Mouse (Mus musculus) small intestine, adult 2 months (tissue): ENCODE results near the gene 6030408B16Rik.

ENCODE experiments used
- CTCF ChIP-seq: fragments of 200-500 bp; IDR thresholded peaks from 2 replicates; pipeline ENCODE4 v1.5.1; 2012; ENCODE audit warnings: low read depth, mild to moderate bottlenecking, control low read depth, inconsistent platforms, low read length, moderate library complexity, mixed read lengths; ENCODE audit not compliant: insufficient replicate concordance, insufficient read length; ENCODE audit errors: extremely low read depth
- POLR2A ChIP-seq: fragments of 200-500 bp; IDR thresholded peaks from 2 replicates; pipeline ENCODE4 v1.6.1; 2012; ENCODE audit warnings: low read depth, mild to moderate bottlenecking, control low read depth, inconsistent platforms, low read length, moderate library complexity

DNA sequence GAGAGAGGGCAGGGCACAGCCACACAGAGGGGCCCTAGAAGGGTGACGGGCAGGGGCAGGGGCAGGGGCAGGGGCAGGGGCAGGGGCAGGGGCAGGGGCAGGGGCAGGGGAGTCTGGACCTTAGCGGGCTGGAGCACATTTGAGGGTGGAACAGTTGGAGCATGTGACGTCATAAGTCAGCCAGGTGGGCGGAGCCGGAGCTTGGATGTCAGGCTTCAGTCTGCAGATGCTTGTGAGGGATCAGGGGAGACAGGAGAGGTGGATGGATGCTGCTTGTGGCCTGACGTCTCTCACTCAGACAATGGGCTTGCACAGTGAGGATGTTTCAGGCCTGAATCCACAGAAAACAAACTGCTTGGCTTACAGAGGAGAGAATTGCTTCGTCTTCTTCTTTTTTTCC is 5.5 kb downstream of the 6030408B16Rik start:
- TF ChIP-seq CTCF (no peak), POLR2A (no peak)
